Mouse (Mus musculus) embryonic facial prominence, embryonic 12.5 days (tissue): ENCODE measurements around the gene Zc3h15. TPM values are rescaled to one million over a fixed set of nuclear protein-coding genes. Genes with fewer than 3 reads are reported as not detected.

Experiments used
- polyA plus RNA-seq: library from polyadenylated mRNA; unstranded; fragments of >200 nt; fragmentation: Nextera tagmentation; extraction: Ambion mirVana; gene quantifications from 2 replicates; pipeline ENCODE4 v1.2.1, GENCODE M21; 2016

Zc3h15 gene
- polyA plus RNA-seq, 1 experiment from 2014 or later, result 159 TPM

Other genes starting within 250 kb of the Zc3h15 start
- gene Itgav, start 80.0 kb downstream of the Zc3h15 start, polyA plus RNA-seq, result 73.7 and 83.2 TPM in 2 replicates
- gene Fam171b, start 168.2 kb downstream of the Zc3h15 start, polyA plus RNA-seq, result 22.7 and 24.8 TPM in 2 replicates